Mouse (Mus musculus): Measurements from ENCODE around the gene Tas1r3. TPM values are rescaled to one million over a fixed set of nuclear protein-coding genes. Genes with fewer than 3 reads are reported as not detected.

Tas1r3 gene
- total and polyA plus RNA-seq, 3 experiments, result 0.62 to 54.9 (median 1.1) TPM

DNA sequence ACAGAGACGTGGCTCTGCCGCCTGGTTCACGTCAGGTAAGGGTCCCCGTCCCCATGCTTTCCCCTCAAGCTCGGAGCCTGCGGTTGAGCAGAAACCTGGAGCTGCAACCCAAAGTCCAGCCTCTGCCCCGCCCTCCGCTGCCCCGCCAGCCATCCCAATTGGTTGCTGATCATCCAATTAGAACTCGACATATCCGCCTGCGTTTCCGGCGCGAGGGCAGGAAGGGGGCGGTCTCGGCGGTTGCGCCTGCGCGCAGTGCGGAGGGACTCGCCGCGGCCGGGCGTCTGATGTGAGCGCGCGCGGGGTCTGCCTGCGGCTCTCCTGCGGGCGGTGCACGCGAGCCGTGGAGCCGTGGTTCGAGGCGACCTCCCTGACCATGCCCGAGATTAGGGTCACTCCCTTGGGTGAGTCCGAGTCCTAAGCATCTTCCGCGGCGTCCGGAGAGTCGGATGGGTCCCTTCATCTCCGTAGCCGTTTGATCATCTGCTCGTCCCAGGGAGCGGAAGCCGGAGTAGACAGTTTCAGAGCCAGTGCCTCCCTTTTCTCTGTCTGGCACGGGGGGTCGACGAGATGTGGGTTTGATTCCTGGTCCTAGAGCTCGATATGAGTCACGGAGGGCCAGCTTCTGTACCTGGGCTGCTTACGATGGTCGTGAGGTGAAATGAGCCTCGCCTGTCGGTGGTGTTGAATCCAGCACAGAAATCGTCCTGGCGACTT is 6.3 kb upstream of the Tas1r3 start, which contains the start of the genes Cptp and Ints11:
TSS of gene Cptp (minus strand) at position 124 of the 717 bp plus-strand sequence.
TSS of gene Ints11 (plus strand) at position 230 of the 717 bp plus-strand sequence.
- H3K4me1 ChIP-seq (ENCODE audit: control insufficient read depth in 1 of 2, insufficient read depth in 2 of 2, low read length in 2 of 2), result peaks cover 4 to 12% of the 10 kb centered on the region in 2 experiments
- peaks cover 0 to 9% of the 10 kb centered on the region in 2 experiments for H3K36me3 ChIP-seq (ENCODE audit: control insufficient read depth in 1 of 2, insufficient read depth in 2 of 2, low read length in 2 of 2)
- peak; percentile 96 for DNase-seq (ENCODE audit: low read depth, low spot score)
- TF ChIP-seq MAX (IDR thresholded peaks at IDR 0.05; ENCODE audit: low read length) (no peak; the same call in 1 of the 2 replicates), CHD1 (IDR thresholded peaks at IDR 0.05; ENCODE audit: low read depth, low read length) (no peak), MAFK (IDR thresholded peaks at IDR 0.05; ENCODE audit: borderline replicate concordance, low read depth, low read length) (no peak), ZC3H11A (IDR thresholded peaks at IDR 0.05; ENCODE audit: low read depth, low read length) (no peak), MYB (IDR thresholded peaks at IDR 0.05; ENCODE audit: low read depth, low read length) (no peak), RAD21 (IDR thresholded peaks at IDR 0.05; ENCODE audit: low read depth, low read length) (no peak; the same call in 1 of the 2 replicates), MAZ (IDR thresholded peaks at IDR 0.05; ENCODE audit: low read depth, low read length) (no peak; the same call in 1 of the 2 replicates), NELFE (IDR thresholded peaks at IDR 0.05; ENCODE audit: low read depth, low read length) (peak; percentile 98), MEF2A (IDR thresholded peaks at IDR 0.05; ENCODE audit: extremely low read depth, insufficient replicate concordance, low read depth, low read length, poor library complexity, severe bottlenecking) (no peak), ZNF384 (IDR thresholded peaks at IDR 0.05; ENCODE audit: low read depth, low read length) (no peak), NRF1 (IDR thresholded peaks at IDR 0.05; ENCODE audit: insufficient read depth, low read depth, low read length, poor library complexity, severe bottlenecking) (peak; percentile 88), ZMIZ1 (IDR thresholded peaks at IDR 0.05; ENCODE audit: low read depth, low read length) (peak; percentile 66; the same call in 1 of the 2 replicates), MYC (IDR thresholded peaks at IDR 0.05; ENCODE audit: low read depth, low read length) (no peak), HCFC1 (IDR thresholded peaks at IDR 0.05; ENCODE audit: low read depth, low read length) (peak; percentile 80), GATA1 (IDR thresholded peaks at IDR 0.05; ENCODE audit: low read depth, low read length) (no peak), TAL1 (IDR thresholded peaks at IDR 0.05; ENCODE audit: low read length) (no peak), JUND (IDR thresholded peaks at IDR 0.05; ENCODE audit: low read depth, low read length) (no peak), TCF12 (IDR thresholded peaks at IDR 0.05; ENCODE audit: low read depth, low read length) (no peak; the same call in 1 of the 2 replicates), POLR2A (IDR thresholded peaks at IDR 0.05; ENCODE audit: control insufficient read depth in 1 of 2, insufficient read depth in 1 of 2, low read depth in 1 of 2, low read length in 2 of 2, poor library complexity in 1 of 2) (peak; percentile 96 to 97), CHD2 (IDR thresholded peaks at IDR 0.05; ENCODE audit: low read length) (no peak), USF2 (IDR thresholded peaks at IDR 0.05; ENCODE audit: borderline replicate concordance in 1 of 2, insufficient read depth in 1 of 2, low read depth in 1 of 2, low read length in 2 of 2) (no peak), RCOR1 (IDR thresholded peaks at IDR 0.05; ENCODE audit: low read depth, low read length) (no peak), POLR2AphosphoS5 (IDR thresholded peaks at IDR 0.05; ENCODE audit: borderline replicate concordance, low read depth, low read length) (no peak), ZKSCAN1 (IDR thresholded peaks at IDR 0.05; ENCODE audit: low read depth, low read length) (no peak), SMC3 (IDR thresholded peaks at IDR 0.05; ENCODE audit: low read depth, low read length) (no peak), E2F4 (IDR thresholded peaks at IDR 0.05; ENCODE audit: borderline replicate concordance, low read depth, low read length) (no peak; the same call in 1 of the 2 replicates), ELF1 (IDR thresholded peaks at IDR 0.05; ENCODE audit: low read depth, low read length) (peak; percentile 49; the same call in 1 of the 2 replicates), EP300 (IDR thresholded peaks at IDR 0.05; ENCODE audit: low read depth in 1 of 2, low read length in 2 of 2) (no peak), ETS1 (IDR thresholded peaks at IDR 0.05; ENCODE audit: low read depth, low read length) (no peak), USF1 (IDR thresholded peaks at IDR 0.05; ENCODE audit: low read depth, low read length) (no peak), CTCF (IDR thresholded peaks at IDR 0.05 in 2 of 3, conservative IDR thresholded peaks at IDR 0.05 in 1 of 3; ENCODE audit: control insufficient read depth in 1 of 3, insufficient read depth in 1 of 3, low read depth in 2 of 3, low read length in 3 of 3, poor library complexity in 1 of 3, severe bottlenecking in 1 of 3) (no peak), MXI1 (IDR thresholded peaks at IDR 0.05; ENCODE audit: low read depth, low read length) (0 out of 2 replicates have a peak, but pooled peaks have one; percentile 54), KAT2A (conservative IDR thresholded peaks at IDR 0.05; ENCODE audit: low read depth, low read length) (no peak; the same call in 1 of the 2 replicates), GABPA (IDR thresholded peaks at IDR 0.05; ENCODE audit: low read depth, low read length) (no peak), SIN3A (IDR thresholded peaks at IDR 0.05; ENCODE audit: low read length) (peak; percentile 52; the same call in 1 of the 2 replicates), POLR2AphosphoS2 (IDR thresholded peaks at IDR 0.05; ENCODE audit: low read length) (peak; percentile 87)

More for the DNA sequence above, 6.3 kb upstream of the Tas1r3 start, which contains the start of the genes Cptp and Ints11:
- Histone ChIP-seq H3K9me3 (replicated peaks; ENCODE audit: insufficient read depth, low read length) (no peaks in the 10 kb centered on the region), H3K27me3 (ENCODE audit: control insufficient read depth in 1 of 2, insufficient read depth in 2 of 2, low read length in 2 of 2) (no peaks in the 10 kb centered on the region), H3K4me3 (ENCODE audit: control insufficient read depth in 1 of 2, insufficient read depth in 1 of 2, low read depth in 2 of 2, low read length in 2 of 2) (peak within 1 kb of the TSS; percentile 89 to 97), H3K27ac (ENCODE audit: control insufficient read depth, low read depth, low read length) (peak within 1 kb of the TSS; percentile 83), H3K79me2 (ENCODE audit: control insufficient read depth, insufficient read depth, low read length, poor library complexity) (peaks cover 27% of the 10 kb centered on the region), H3K9ac (ENCODE audit: control insufficient read depth, low read depth, low read length, poor library complexity, severe bottlenecking) (peak within 1 kb of the TSS; percentile 92)

All from MEL (cell line).